In genomic region chr8:105348450-105349095, GRCm38 (mm10) we compare ENCODE assay signal across 8 mouse cellular contexts. TPM values are rescaled to one million over a fixed set of nuclear protein-coding genes. Genes with fewer than 3 reads are reported as not detected.
DNase-seq lines count a peak whose midpoint lies in the region; ATAC-seq lines count a peak whose summit lies in the region.

Gene Slc9a5 (plus strand): TSS chr8:105348843.

- WGBS in embryonic facial prominence, embryonic 12.5 days, result under 1% methylated on average over 34 of the region's 34 CpGs
- WGBS in midbrain, embryonic 11.5 days, result under 1% methylated on average over 34 of the region's 34 CpGs
- WGBS in stomach, embryonic 16.5 days, result under 1% methylated on average over 34 of the region's 34 CpGs

- peaks cover 38% of the 10 kb centered on the region for H3K4me1 ChIP-seq in embryonic facial prominence, embryonic 12.5 days
- peaks cover 19% of the 10 kb centered on the region for H3K4me1 ChIP-seq in midbrain, embryonic 11.5 days (ENCODE audit: control insufficient read depth, insufficient read depth, low read length)
- H3K4me1 ChIP-seq in stomach, embryonic 16.5 days (ENCODE audit: control insufficient read depth, insufficient read depth, low read length), result peaks cover 34% of the 10 kb centered on the region

- DNase-seq in cerebellum, adult 11 months, result peak; percentile 76
- peak; percentile 45 for DNase-seq in adipocyte (ENCODE audit: low spot score)
- DNase-seq in heart, postnatal 4 days, result peak; percentile 59
- peak; percentile 43 to 55 for DNase-seq in left cerebral cortex, postnatal 14 days (ENCODE audit: low spot score in 2 of 2)
- DNase-seq in midbrain, embryonic 11.5 days (ENCODE audit: low spot score, missing footprints), result peak; percentile 97

- no peaks in the 10 kb centered on the region for H3K9me3 ChIP-seq in embryonic facial prominence, embryonic 12.5 days
- H3K9me3 ChIP-seq in midbrain, embryonic 11.5 days (ENCODE audit: control insufficient read depth, low read length), result no peaks in the 10 kb centered on the region
- no peaks in the 10 kb centered on the region for H3K9me3 ChIP-seq in stomach, embryonic 16.5 days (replicated peaks; ENCODE audit: control insufficient read depth, low read length)

- intact Hi-C loops in left cerebral cortex, postnatal 14 days (cut with DNase I), result no loop called here

- no peaks in the 10 kb centered on the region for H3K27me3 ChIP-seq in embryonic facial prominence, embryonic 12.5 days
- H3K27me3 ChIP-seq in midbrain, embryonic 11.5 days (ENCODE audit: control insufficient read depth, insufficient read depth, low read length), result no peaks in the 10 kb centered on the region; the same call in 1 of the 2 replicates
- H3K27me3 ChIP-seq in stomach, embryonic 16.5 days (ENCODE audit: control insufficient read depth, insufficient read depth, low read length), result peaks cover 6% of the 10 kb centered on the region; the same call in 1 of the 2 replicates

- H3K4me2 ChIP-seq in embryonic facial prominence, embryonic 12.5 days (replicated peaks), result peak within 1 kb of the TSS; percentile 90
- peak within 1 kb of the TSS; percentile 99 for H3K4me2 ChIP-seq in midbrain, embryonic 11.5 days
- peak within 1 kb of the TSS; percentile 95 for H3K4me2 ChIP-seq in stomach, embryonic 16.5 days (ENCODE audit: low read depth, low read length)

- peaks cover under 1% of the 10 kb centered on the region; the same call in 1 of the 2 replicates for H3K36me3 ChIP-seq in embryonic facial prominence, embryonic 12.5 days
- H3K36me3 ChIP-seq in midbrain, embryonic 11.5 days (ENCODE audit: control insufficient read depth, insufficient read depth, low read length), result 0 out of 2 replicates have a peak, but pooled peaks cover under 1% of the 10 kb centered on the region
- H3K36me3 ChIP-seq in stomach, embryonic 16.5 days (ENCODE audit: control insufficient read depth, insufficient read depth, low read length), result no peaks in the 10 kb centered on the region

- H3K9ac ChIP-seq in embryonic facial prominence, embryonic 12.5 days, result peak within 1 kb of the TSS; percentile 78
- H3K9ac ChIP-seq in midbrain, embryonic 11.5 days (ENCODE audit: low read length), result peak within 1 kb of the TSS; percentile 78
- H3K9ac ChIP-seq in stomach, embryonic 16.5 days (ENCODE audit: low read length), result peak within 1 kb of the TSS; percentile 82

- H3K27ac ChIP-seq in embryonic facial prominence, embryonic 12.5 days, result peak within 1 kb of the TSS; percentile 82
- peak within 1 kb of the TSS; percentile 47 for H3K27ac ChIP-seq in midbrain, embryonic 11.5 days (ENCODE audit: low read depth, low read length)
- peak within 1 kb of the TSS; percentile 85 for H3K27ac ChIP-seq in stomach, embryonic 16.5 days (ENCODE audit: low read length)

- H3K4me3 ChIP-seq in embryonic facial prominence, embryonic 12.5 days, result peak within 1 kb of the TSS; percentile 75
- H3K4me3 ChIP-seq in midbrain, embryonic 11.5 days (ENCODE audit: low read depth, low read length), result peak within 1 kb of the TSS; percentile 62
- peak within 1 kb of the TSS; percentile 83 for H3K4me3 ChIP-seq in stomach, embryonic 16.5 days (replicated peaks; ENCODE audit: low read length)

- ATAC-seq in cerebellum, adult (ENCODE audit: insufficient number of reproducible peaks, low FRiP score, low TSS enrichment), result no peak
- peak; percentile 16; the same call in 1 of the 2 replicates for ATAC-seq in embryonic facial prominence, embryonic 12.5 days (ENCODE audit: insufficient number of reproducible peaks, insufficient read depth, low FRiP score, low TSS enrichment)
- ATAC-seq in midbrain, embryonic 11.5 days (ENCODE audit: low FRiP score), result peak; percentile 38
- no peak for ATAC-seq in stomach, embryonic 16.5 days (ENCODE audit: insufficient read depth, low FRiP score)

RNA-seq across cellular contexts. Expression of gene Slc9a5, which starts in this region (rescaled TPM):
- polyA plus RNA-seq in embryonic facial prominence, embryonic 12.5 days (2016; fragmentation: Nextera tagmentation; extraction: Ambion mirVana), result 5.9 and 7.4 TPM in 2 replicates
- total RNA-seq in heart, postnatal 4 days (2021), result 1 to 10 TPM; 3.3 to 3.5 TPM
- total RNA-seq in left cerebral cortex, postnatal 14 days (2021), result 10 to 100 TPM; 25.0 to 35.1 TPM
- polyA plus RNA-seq in midbrain, embryonic 11.5 days (2014; fragmentation: Nextera tagmentation; extraction: Ambion mirVana), result 2.9 and 3.2 TPM in 2 replicates
- polyA plus RNA-seq in stomach, embryonic 16.5 days (2015; fragmentation: Nextera tagmentation; extraction: Ambion mirVana), result 1.5 and 1.7 TPM in 2 replicates

Comparison
In these comparisons a context has a peak if more than half of its experiments do, and no peak if none do; other contexts are left out.
1. RNA of gene Slc9a5 (total RNA-seq): 25.0 to 35.1 TPM in left cerebral cortex, postnatal 14 days; 3.3 to 3.5 TPM in heart, postnatal 4 days; every median in the first group is over 4 times any median in the second.
2. DNase-seq: peak in every context shown above with its lines; median percentile 97 in midbrain, embryonic 11.5 days; 76 in cerebellum, adult 11 months; 59 in heart, postnatal 4 days; 49 in left cerebral cortex, postnatal 14 days; 45 in adipocyte.
3. ATAC-seq: peak in embryonic facial prominence, embryonic 12.5 days (single experiment) and midbrain, embryonic 11.5 days (single experiment); none in cerebellum, adult (single experiment) and stomach, embryonic 16.5 days (single experiment).
4. Peak in every context shown above with its lines, with median percentiles within 50 percentile points of each other: H3K27ac ChIP-seq, H3K4me2 ChIP-seq, H3K4me3 ChIP-seq and H3K9ac ChIP-seq.